Mouse (Mus musculus): ENCODE measurements around the gene Prkg2.

Gene Prkg2

DNA sequence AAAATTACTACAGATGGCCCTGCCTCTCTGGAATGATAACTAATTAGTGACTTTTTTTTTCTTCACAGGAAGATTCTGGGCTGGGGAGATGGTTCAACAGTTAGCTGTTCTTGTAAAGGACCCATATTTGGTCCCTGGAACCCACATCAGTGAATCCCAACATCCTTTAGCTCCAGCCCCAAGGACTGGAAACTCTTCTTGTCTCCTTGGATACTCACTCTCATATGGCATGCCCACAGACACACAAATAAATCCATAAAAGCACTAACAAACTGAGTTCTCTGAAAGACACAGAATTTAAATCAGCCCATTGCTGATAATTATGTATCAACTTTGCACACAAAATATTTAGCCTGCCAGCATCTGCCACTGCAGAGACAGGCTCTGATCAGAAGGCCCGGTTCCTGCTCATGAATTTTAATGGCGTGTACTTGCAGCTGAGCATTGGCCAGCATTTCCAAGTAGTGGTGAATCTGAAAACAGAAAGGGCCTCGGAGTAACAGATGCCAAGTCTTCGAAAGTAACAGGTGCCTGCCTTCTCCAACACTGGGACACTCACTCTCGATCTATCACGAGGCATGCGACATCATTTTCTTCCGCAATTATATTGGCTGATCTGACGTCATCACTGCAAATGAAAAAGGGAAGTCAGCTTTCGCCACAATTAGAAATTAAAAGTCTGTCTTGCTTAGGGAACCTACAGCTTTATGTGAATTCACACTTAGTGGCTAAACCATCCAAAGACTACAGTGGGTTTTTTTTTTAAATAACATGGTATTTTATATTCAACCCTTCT is 61.1 kb downstream of the Prkg2 start:
- no peak for DNase-seq (ENCODE audit: low spot score in 2 of 2)

DNA sequence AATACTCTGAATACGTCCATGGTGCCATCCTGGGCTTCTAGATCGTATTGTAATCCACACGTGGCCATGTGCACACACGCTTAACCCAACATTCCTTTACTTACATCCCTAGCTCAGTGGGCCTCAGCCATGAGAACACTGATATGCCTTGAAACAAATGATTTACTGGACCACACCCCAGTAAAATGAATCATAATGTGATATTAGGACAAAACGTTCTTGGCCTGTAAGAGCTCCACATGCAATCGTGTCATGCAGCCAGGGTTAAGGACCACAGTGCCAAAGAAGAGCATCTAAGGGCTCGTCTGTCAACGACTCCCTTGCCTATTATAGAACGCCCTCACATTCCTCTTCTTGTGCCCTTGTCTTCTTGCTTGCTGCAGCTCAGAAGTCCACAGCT is 70.5 kb downstream of the Prkg2 start:
- peak in 1 of 2 experiments; percentile 1 for DNase-seq (ENCODE audit: low spot score in 2 of 2)

DNA sequence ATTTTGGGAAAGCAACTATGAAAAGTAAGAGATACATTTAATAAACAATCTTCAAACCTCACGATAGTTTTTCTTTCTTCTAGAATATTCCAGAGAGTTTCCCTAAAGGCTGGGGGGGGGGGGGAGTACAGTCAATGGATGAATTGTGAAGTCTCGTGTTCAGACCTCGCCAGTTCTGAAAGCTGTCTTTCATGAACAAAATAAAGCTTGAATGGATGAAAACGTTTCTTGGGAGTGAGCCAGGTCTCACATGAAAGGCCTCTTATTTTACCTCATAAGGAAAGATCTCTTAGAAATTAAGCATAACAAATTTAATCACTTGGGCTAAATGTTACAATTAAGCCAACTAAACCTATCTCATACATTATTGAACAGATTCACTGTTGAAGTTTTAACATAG is 72.0 kb downstream of the Prkg2 start:
- no peak for DNase-seq (ENCODE audit: low spot score in 2 of 2)

GRCm38 (mm10) chr5:98964367-98964766 is 72.8 kb downstream of the Prkg2 start:
- no peak for DNase-seq (ENCODE audit: low spot score in 2 of 2)

GRCm38 (mm10) chr5:98962472-98962871 is 74.7 kb downstream of the Prkg2 start:
- DNase-seq (ENCODE audit: low spot score in 2 of 2), result no peak

GRCm38 (mm10) chr5:98955576-98955975 is 81.6 kb downstream of the Prkg2 start:
- DNase-seq (ENCODE audit: low spot score in 2 of 2), result no peak

DNA sequence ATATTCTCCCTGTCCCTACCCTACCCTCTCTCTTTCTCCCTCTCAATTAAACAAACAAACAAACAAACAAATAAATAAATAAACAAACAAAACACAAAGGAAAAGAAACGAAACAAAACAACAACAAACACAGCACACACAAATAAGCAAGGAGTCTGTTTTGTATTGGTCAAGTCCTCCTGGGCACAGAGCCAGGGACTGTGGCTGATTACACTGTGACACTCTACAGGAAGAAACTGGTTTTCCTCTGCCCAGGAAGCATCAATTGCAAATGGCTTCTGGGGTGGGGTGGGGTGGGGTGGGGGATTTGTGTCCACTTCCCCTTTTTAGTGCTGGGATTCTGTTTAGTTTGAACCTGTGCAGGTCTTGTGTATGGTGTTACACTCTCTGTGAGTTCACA is 83.8 kb downstream of the Prkg2 start:
- no peak for DNase-seq (ENCODE audit: low spot score in 2 of 2)

DNA sequence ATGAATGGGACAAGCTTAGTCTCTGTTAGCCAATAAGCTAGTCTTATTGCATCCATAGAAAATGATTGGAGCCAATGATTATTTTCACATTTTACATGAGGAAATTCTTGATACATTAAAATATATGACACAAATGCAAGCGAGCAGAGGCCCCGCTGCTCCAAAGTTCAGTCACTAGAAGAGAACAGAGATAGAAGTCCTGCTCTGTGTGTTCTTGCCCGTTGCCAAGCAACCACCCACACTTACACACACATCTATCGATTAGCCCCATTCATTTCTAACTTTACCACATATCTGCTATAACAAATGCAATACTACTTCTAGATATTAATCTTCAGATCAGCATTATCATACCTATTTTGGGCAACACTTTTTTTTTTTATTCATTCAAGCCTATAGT is 85.6 kb downstream of the Prkg2 start:
- DNase-seq (ENCODE audit: low spot score in 2 of 2), result no peak

- no peak for DNase-seq (ENCODE audit: low spot score in 2 of 2)
Observed at GRCm38 (mm10) chr5:98950495-98951092, 86.6 kb downstream of the Prkg2 start.

- DNase-seq (ENCODE audit: low spot score in 2 of 2), result no peak
Observed at GRCm38 (mm10) chr5:98949784-98950183, 87.4 kb downstream of the Prkg2 start.

DNA sequence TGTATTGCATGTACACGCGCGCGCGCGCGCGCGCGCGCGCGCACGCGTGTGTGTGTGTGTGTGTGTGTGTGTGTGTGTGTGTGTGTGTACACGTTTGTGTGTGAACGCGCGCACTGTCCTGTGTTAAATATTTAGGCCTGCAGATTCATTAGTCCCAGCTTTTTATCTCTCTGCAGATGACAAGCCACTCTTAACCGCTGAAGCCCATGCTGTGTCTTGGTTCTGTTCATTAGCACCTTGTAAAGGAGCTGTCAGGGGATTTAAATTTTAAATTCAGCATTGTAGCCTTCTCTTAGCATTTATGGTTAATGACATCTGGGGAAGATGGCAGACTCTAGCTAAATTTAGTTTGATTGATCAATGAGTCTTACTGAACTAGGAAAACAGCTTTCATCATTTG is 90.5 kb downstream of the Prkg2 start:
- DNase-seq (ENCODE audit: low spot score in 2 of 2), result no peak

DNA sequence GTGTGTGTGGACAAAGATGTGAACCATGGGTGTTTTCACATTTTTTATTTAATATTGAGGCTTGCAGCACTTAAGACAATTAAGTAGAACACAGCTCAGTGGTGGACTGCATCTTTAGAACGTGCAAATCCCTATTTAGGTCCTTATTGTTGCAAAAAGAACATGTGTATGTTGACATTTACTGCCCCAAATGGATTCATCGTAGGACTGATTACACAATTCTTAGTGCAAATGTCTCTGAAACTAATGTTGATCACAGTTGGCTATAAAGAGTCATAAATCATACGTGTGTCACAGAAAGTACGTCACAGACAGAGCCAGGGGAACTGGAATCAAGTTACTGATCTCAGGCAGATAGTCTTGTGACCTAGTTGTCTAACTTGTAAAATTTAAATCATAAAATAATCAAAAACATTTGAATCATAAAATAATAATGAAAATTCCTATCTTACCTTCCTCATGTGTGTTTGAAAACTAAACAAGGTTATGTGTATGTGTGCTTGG is 91.0 kb downstream of the Prkg2 start:
- DNase-seq (ENCODE audit: low spot score in 2 of 2), result no peak

DNA sequence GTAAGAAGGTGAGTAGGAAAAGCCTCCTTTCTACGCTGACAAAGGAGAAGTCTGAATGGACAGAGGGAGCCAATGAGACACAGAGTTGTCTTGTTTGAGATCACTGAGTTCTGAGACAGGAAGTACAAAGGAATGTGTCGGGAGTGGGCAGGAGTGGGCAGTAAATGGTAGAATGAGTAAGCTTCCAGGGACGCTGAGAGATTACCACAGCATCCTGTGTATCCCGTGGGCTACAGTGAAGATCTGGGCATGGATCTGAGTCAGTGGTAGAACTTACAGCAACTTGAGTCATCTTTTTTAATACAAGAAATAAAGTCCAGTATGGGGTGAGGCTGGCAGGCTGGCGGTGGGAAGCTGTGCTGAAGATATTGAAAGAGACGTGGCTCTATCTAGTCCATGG is 93.4 kb downstream of the Prkg2 start:
- no peak for DNase-seq (ENCODE audit: low spot score in 2 of 2)

DNA sequence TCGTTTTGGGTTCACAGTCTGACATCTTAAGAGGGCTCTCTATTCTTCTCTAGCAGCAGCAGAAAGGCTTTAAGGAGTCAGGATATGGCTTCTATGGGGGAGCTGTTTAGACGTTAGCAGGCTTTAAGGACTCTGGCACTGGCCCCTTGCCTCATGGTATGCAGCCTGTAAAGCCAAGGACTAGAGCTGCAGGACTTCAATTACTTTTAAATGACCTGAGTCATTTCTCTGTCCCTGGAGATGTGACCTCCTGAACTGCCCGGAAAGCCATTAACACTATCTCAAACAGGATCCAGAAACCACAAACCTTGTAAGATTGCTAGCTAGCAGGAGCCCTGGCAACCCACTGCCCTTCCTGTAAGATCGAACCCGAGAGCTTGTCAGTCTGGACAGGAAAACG is 96.4 kb downstream of the Prkg2 start:
- DNase-seq (ENCODE audit: low spot score in 2 of 2), result no peak

- DNase-seq (ENCODE audit: low spot score in 2 of 2), result no peak
Observed at GRCm38 (mm10) chr5:98939631-98940208, 97.4 kb downstream of the Prkg2 start.

GRCm38 (mm10) chr5:98939116-98939515 is 98.0 kb downstream of the Prkg2 start:
- no peak for DNase-seq (ENCODE audit: low spot score in 2 of 2)

GRCm38 (mm10) chr5:98937879-98938278 is 99.3 kb downstream of the Prkg2 start:
- DNase-seq (ENCODE audit: low spot score in 2 of 2), result no peak

DNA sequence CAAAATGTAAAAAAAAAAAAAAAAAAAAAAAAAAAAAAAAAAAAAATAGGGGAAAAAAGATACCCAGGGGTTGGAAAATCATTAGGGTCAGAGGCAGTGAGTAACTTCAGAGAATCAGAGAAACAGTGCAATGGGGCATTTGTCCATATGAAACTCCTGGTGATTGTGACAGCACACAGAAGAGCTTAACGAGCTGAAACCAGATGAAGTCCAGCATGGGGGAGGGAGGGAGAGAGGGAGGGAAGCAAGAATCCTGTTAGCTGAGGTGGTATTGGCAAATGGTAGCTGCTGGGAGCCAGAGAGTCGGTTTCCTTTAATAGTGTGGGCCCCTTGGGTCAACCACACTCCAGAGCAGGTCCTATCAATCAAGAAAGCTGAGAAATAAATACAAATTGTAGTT is 100.5 kb downstream of the Prkg2 start:
- no peak for DNase-seq (ENCODE audit: low spot score in 2 of 2)

- no peak for DNase-seq (ENCODE audit: low spot score in 2 of 2)
Observed at GRCm38 (mm10) chr5:98935930-98936329, 101.2 kb downstream of the Prkg2 start.

- no peak for DNase-seq (ENCODE audit: low spot score in 2 of 2)
Observed at GRCm38 (mm10) chr5:98922921-98923320, 114.2 kb downstream of the Prkg2 start.

- DNase-seq (ENCODE audit: low spot score in 2 of 2), result no peak
Observed at GRCm38 (mm10) chr5:98921608-98922007, 115.5 kb downstream of the Prkg2 start.

- no peak for DNase-seq (ENCODE audit: low spot score in 2 of 2)
Observed at GRCm38 (mm10) chr5:98918716-98919115, 118.4 kb downstream of the Prkg2 start.

- DNase-seq (ENCODE audit: low spot score in 2 of 2), result no peak
Observed at GRCm38 (mm10) chr5:98902339-98902738, 134.8 kb downstream of the Prkg2 start.
